Mouse (Mus musculus) liver, adult 2 months (tissue): ENCODE data around the gene Muc2.

Source experiments
- CTCF ChIP-seq: fragments of 200-500 bp; IDR thresholded peaks from 2 replicates; pipeline ENCODE4 v1.5.1; 2011; ENCODE audit warnings: low read depth, low read length, control low read depth
- POLR2A ChIP-seq: fragments of 200-500 bp; IDR thresholded peaks from 2 replicates; pipeline ENCODE4 v1.6.1; 2011; ENCODE audit warnings: low read length, control low read depth; ENCODE audit not compliant: insufficient read depth; ENCODE audit errors: extremely low read depth

- TF ChIP-seq POLR2A, result no peak
- TF ChIP-seq CTCF, result no peak
Observed at GRCm38 (mm10) chr7:141660346-141660745, 29.8 kb upstream of the Muc2 start.
